Mouse (Mus musculus) testis, adult 2 months (tissue): ENCODE data around the gene Npas3. TPM values are rescaled to one million over a fixed set of nuclear protein-coding genes. Genes with fewer than 3 reads are reported as not detected.

ENCODE experiments used
- H3K27ac ChIP-seq: fragments of 200-500 bp; 2 replicates; pipeline ENCODE4 v1.5.1; 2012; ENCODE audit warnings: low read depth, low read length; ENCODE audit not compliant: control insufficient read depth, insufficient read depth
- H3K27me3 ChIP-seq: fragments of 200-500 bp; 2 replicates; pipeline ENCODE4 v1.6.1; 2012; ENCODE audit warnings: mild to moderate bottlenecking, low read length, moderate library complexity; ENCODE audit not compliant: control insufficient read depth, insufficient read depth
- H3K36me3 ChIP-seq: fragments of 200-500 bp; 2 replicates; pipeline ENCODE4 v1.6.1; 2012; ENCODE audit warnings: mild to moderate bottlenecking, low read length; ENCODE audit not compliant: control insufficient read depth, insufficient read depth
- H3K4me1 ChIP-seq: fragments of 200-500 bp; 2 replicates; pipeline ENCODE4 v1.6.1; 2012; ENCODE audit warnings: low read length; ENCODE audit not compliant: control insufficient read depth, insufficient read depth
- H3K4me3 ChIP-seq: fragments of 200-500 bp; 2 replicates; pipeline ENCODE4 v1.5.1; 2012; ENCODE audit warnings: low read depth, mild to moderate bottlenecking, low read length, moderate library complexity, mixed read lengths; ENCODE audit not compliant: control insufficient read depth
- CTCF ChIP-seq: fragments of 200-500 bp; IDR thresholded peaks from 2 replicates; pipeline ENCODE4 v1.5.1; 2012; ENCODE audit warnings: low read depth, mild to moderate bottlenecking, inconsistent platforms, low read length, moderate library complexity; ENCODE audit not compliant: control insufficient read depth, insufficient read depth, insufficient replicate concordance
- POLR2A ChIP-seq: fragments of 200-500 bp; IDR thresholded peaks from 2 replicates; pipeline ENCODE4 v1.6.1; 2012; ENCODE audit warnings: low read depth, mild to moderate bottlenecking, inconsistent platforms, low read length, moderate library complexity; ENCODE audit not compliant: control insufficient read depth
- polyA plus RNA-seq: library from polyadenylated mRNA; depleted of rRNA; stranded (reverse); fragments of >200 nt; gene quantifications from 2 replicates; pipeline ENCODE4 v1.2.3, GENCODE M21; 2012

The Npas3 gene
- polyA plus RNA-seq, 1 experiment: 0.91 TPM

DNA sequence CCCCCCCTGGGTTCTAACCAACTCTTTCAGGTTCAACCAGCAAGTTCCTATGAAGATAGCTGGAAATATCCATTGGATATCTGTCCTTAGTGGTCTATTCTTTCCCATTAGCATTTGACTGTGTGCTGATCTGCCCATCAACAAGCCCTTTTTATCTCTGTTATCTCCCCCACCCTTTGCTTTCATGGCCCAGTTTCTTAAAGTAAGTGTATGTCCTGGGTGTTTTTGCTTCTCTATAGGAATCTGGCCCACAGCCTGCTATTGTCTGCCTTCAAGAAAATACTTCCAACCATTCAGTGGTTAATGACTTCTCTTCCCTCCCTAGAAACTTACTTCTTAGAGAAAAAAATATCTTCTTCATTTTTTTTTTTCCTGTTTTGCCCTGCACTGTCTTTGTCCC lies 219.1 kb downstream of the Npas3 start:
- H3K4me1 ChIP-seq: no peaks in the 10 kb centered on the region
- no peaks in the 10 kb centered on the region for H3K27me3 ChIP-seq
- H3K27ac ChIP-seq: no peak overlapping the region
- no peak overlapping the region for H3K4me3 ChIP-seq
- H3K36me3 ChIP-seq: no peaks in the 10 kb centered on the region
- TF ChIP-seq CTCF: no peak

DNA sequence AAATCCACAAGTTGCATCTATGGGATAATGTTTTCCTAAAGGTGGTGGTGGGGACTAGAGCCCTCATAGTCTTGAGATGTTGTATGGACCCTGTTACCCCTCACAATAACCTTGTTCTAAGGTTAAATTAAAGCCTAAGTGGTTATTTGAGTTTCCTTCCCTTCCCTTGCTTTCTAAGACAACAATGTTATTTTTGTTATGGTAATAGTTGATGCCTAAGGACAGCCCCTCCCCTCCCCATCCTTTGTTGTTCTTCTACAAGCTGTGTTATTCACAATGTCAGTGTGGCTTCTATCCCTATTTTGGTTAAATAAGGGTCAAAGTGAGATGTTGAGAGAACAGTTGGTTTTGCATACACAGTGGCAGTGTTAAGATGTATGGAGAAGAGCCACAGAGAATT lies 226.0 kb downstream of the Npas3 start:
- no peaks in the 10 kb centered on the region for H3K36me3 ChIP-seq
- no peaks in the 10 kb centered on the region for H3K4me1 ChIP-seq
- H3K27me3 ChIP-seq: no peaks in the 10 kb centered on the region
- no peak overlapping the region for H3K27ac ChIP-seq
- TF ChIP-seq CTCF (no peak), POLR2A (no peak)
- H3K4me3 ChIP-seq: no peak overlapping the region

DNA sequence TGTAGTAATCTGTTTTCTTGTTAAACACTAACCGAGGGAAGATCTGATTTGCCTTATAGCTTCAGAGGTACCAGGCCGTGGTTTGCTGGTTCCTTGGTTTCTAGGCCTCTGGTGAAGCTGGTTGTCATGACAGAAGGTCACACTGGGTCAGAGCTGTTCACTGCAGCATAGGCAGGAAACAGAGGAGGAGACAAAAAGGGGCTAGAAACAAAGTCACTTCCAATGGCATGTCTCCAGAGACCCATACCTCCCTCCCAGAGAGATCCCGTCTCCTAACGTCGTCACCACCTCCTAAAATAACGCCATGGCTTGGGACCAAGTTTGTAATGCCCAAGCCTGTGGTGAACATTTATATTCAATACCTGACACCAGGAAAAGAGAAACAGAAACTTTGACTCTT lies 236.4 kb downstream of the Npas3 start:
- Histone ChIP-seq H3K36me3 (no peaks in the 10 kb centered on the region), H3K27me3 (no peaks in the 10 kb centered on the region), H3K27ac (no peak overlapping the region), H3K4me3 (no peak overlapping the region), H3K4me1 (no peaks in the 10 kb centered on the region)
- no peak for TF ChIP-seq POLR2A

DNA sequence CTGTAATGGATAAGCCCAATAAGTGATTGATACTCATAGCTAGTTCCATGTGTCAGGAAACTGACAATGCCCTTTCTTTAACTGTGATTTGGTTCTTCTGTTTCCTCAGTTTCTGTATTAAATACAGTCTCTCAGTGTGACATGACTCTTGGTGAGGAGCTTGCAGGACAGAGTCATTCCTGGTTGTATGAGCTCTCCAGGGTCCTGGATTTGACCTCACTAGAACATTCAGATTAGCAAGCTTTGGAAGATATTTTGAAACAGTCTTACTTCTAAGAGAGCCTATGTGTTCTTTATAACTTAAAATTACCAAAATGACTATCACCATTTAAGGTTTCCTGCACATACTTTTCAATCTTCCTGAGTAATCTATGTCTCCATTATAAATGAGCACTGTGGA lies 247.9 kb downstream of the Npas3 start:
- H3K36me3 ChIP-seq: no peaks in the 10 kb centered on the region
- no peaks in the 10 kb centered on the region for H3K27me3 ChIP-seq
- TF ChIP-seq CTCF: no peak
- no peak for TF ChIP-seq POLR2A
- no peak overlapping the region for H3K4me3 ChIP-seq
- no peak overlapping the region for H3K27ac ChIP-seq
- no peaks in the 10 kb centered on the region for H3K4me1 ChIP-seq

DNA sequence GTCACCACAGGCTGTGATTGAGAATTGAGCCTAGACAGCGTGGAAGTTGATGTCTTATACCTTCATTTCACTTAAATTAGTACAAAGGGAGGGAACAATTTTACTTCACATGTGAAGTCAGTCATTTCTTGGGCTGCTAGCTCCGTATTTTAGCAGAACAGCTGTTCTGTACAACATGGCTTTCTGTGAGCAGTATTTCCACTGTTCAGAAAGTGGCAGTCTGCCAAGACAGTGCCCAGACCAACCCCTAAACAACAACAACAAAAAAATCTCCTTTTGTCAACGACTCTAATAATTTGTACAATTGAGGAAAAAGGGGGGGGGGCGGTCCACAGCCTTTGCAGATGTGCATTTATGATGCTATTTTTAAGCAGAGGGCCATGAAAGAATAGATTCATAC lies 266.4 kb downstream of the Npas3 start:
- TF ChIP-seq CTCF: no peak
- TF ChIP-seq POLR2A: no peak
- Histone ChIP-seq H3K4me1 (no peaks in the 10 kb centered on the region), H3K36me3 (no peaks in the 10 kb centered on the region), H3K4me3 (no peak overlapping the region), H3K27ac (no peak overlapping the region), H3K27me3 (no peaks in the 10 kb centered on the region)

DNA sequence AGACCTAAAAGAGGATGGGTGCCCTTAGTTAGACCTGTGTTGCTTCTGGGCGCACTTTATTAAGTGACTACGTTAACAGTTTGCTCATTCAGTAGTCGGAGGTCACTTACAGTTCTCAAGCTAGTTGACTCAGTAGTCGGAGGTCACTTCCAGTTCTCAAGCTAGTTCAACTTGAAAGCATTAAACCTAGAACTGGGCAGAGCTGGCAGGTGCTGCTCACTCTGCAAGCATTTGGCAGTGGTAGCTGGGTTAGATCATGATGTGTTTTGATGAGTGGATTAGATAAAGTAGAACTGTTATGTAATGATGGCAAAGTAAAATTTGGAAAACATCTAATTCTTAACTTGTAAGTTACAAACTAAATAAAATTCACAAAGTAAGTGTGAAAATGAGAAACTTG lies 271.1 kb downstream of the Npas3 start:
- H3K4me1 ChIP-seq: no peaks in the 10 kb centered on the region
- no peak overlapping the region for H3K4me3 ChIP-seq
- TF ChIP-seq POLR2A (no peak), CTCF (no peak)
- H3K27me3 ChIP-seq: no peaks in the 10 kb centered on the region
- no peaks in the 10 kb centered on the region for H3K36me3 ChIP-seq
- no peak overlapping the region for H3K27ac ChIP-seq

DNA sequence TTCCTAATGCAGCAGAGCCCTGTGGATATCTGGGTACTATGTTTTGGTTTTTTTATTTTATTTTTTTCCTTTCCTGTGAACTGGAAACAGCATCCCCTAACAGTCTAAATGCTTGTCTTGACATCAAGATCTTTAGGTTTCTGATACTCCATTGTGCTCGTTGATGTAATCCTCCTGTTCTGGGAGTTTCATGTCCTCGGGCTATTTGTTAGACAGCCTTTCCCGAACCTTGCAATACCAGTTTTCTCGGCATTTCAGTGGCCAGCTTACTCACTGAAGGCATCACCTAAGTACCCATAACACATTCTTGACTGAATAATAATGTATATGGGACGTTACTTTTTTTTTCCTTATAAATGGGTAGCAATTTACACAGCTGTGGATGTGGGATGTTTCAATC lies 274.2 kb downstream of the Npas3 start:
- no peaks in the 10 kb centered on the region for H3K27me3 ChIP-seq
- no peak overlapping the region for H3K4me3 ChIP-seq
- no peak for TF ChIP-seq CTCF
- TF ChIP-seq POLR2A: no peak
- no peaks in the 10 kb centered on the region for H3K36me3 ChIP-seq
- H3K4me1 ChIP-seq: no peaks in the 10 kb centered on the region
- H3K27ac ChIP-seq: no peak overlapping the region

DNA sequence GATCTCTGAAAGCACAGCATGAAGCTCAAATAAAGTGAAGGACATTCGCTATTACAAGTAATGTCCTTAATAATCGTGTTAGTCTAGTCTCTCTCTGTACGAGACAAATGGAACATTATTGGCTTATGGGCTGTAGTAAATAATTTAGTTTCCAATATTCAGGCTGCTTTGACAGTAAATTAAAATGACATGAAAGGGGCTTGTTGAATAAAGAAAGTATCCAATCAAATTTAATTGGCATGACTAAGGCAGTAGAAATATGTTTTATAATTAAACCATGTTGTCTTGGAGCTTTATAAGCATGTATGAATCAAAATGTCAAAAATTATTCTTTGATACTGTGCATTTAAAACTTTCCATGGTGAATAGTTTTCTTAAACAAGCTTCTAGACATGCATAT lies 278.6 kb downstream of the Npas3 start:
- TF ChIP-seq CTCF (no peak), POLR2A (no peak)
- no peaks in the 10 kb centered on the region for H3K27me3 ChIP-seq
- H3K4me3 ChIP-seq: no peak overlapping the region
- H3K27ac ChIP-seq: no peak overlapping the region
- H3K4me1 ChIP-seq: no peaks in the 10 kb centered on the region
- no peaks in the 10 kb centered on the region for H3K36me3 ChIP-seq
